Mouse (Mus musculus) G1E (cell line): ENCODE measurements around the gene Hist2h3b.

ENCODE experiments used
- CTCF ChIP-seq: IDR thresholded peaks from 2 replicates; pipeline ENCODE4 v1.5.1; 2012; ENCODE audit warnings: low read depth, low read length, inconsistent platforms, mixed read lengths
- GATA1 ChIP-seq: IDR thresholded peaks from 2 replicates; pipeline ENCODE4 v1.6.1; 2012; ENCODE audit warnings: borderline replicate concordance, low read length, inconsistent platforms, mixed read lengths
- TAL1 ChIP-seq: conservative IDR thresholded peaks from 2 replicates; pipeline ENCODE4 v1.6.1; 2012; ENCODE audit warnings: low read depth, low read length, inconsistent platforms, mixed read lengths

DNA sequence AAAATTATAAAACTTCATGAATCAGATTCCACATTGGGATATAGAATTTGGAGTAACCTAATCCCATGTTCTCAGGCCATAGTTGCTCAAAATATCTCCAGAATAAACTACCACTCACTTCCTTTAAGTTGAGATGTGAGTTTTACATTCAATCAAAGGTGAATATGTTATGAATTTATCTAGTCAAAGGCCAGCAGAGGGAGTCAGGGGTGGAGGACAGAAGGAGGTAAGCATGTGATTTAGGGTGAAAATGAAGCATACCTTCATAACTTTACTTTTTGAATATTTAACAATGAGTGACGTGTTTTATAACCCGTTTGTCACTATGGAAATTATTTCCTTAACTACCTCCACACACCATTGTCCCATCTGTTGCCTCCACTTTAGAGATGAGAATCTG, 33.5 kb upstream of the Hist2h3b start:
- no peak for TF ChIP-seq CTCF
- no peak for TF ChIP-seq TAL1
- TF ChIP-seq GATA1: no peak
